Mouse (Mus musculus) testis, adult 2 months (tissue): ENCODE measurements around the gene Ceacam1.

Experiments used
- CTCF ChIP-seq: fragments of 200-500 bp; IDR thresholded peaks from 2 replicates; pipeline ENCODE4 v1.5.1; 2012; ENCODE audit warnings: low read depth, mild to moderate bottlenecking, inconsistent platforms, low read length, moderate library complexity; ENCODE audit not compliant: control insufficient read depth, insufficient read depth, insufficient replicate concordance
- POLR2A ChIP-seq: fragments of 200-500 bp; IDR thresholded peaks from 2 replicates; pipeline ENCODE4 v1.6.1; 2012; ENCODE audit warnings: low read depth, mild to moderate bottlenecking, inconsistent platforms, low read length, moderate library complexity; ENCODE audit not compliant: control insufficient read depth

- TF ChIP-seq CTCF (no peak), POLR2A (no peak)
Observed at GRCm38 (mm10) chr7:25435546-25435851, 41.9 kb downstream of the Ceacam1 start.
